Mouse (Mus musculus): ENCODE data around the gene Abhd4.
"Not testable (repeated sequence)": the region's sequence is repeated elsewhere in the genome, so short reads cannot be mapped to it uniquely, and the experiment has no call there.

DNA sequence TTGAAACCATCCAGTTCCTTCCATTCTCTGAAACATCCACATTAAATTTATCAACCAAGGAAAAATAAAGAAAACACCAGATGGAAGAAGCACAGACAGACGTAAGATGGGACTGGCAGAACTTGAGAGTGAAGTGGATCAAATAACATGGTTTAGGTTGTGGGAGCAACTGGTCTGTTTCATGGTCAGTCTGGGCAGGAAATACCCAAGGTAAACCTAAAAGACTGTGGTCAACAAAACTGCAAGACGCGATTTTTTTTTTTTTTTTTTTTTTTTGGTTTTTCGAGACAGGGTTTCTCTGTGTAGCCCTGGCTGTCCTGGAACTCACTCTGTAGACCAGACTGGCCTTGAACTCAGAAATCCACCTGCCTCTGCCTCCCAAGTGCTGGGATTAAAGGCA is 24.1 kb upstream of the Abhd4 start:
- TF ChIP-seq CTCF, EP300 (IDR thresholded peaks at IDR 0.05; ENCODE audit: low read depth): not testable (repeated sequence)
